Mouse (Mus musculus) kidney, embryonic 15.5 days (tissue): ENCODE data around the gene Xlr5a. TPM values are rescaled to one million over a fixed set of nuclear protein-coding genes. Genes with fewer than 3 reads are reported as not detected.
"Not testable (repeated sequence)": the region's sequence is repeated elsewhere in the genome, so short reads cannot be mapped to it uniquely, and the experiment has no call there.

Experiments
- ATAC-seq: fragments of 200-750 bp; cut with Nextera tagmentation; replicated peaks from 2 replicates; pipeline ENCODE4 v1.8.0; 2017; ENCODE audit warnings: moderate TSS enrichment; ENCODE audit not compliant: low FRiP score
- H3K27ac ChIP-seq: fragments of 300-500 bp; sonication (generic); 2 replicates; pipeline ENCODE4 v1.5.1; 2015; ENCODE audit warnings: mild to moderate bottlenecking, inconsistent platforms
- H3K27me3 ChIP-seq: fragments of 300-500 bp; sonication (generic); 2 replicates; pipeline ENCODE4 v1.6.1; 2015; ENCODE audit warnings: inconsistent platforms
- H3K36me3 ChIP-seq: fragments of 300-500 bp; sonication (generic); 2 replicates; pipeline ENCODE4 v1.6.1; 2015; ENCODE audit warnings: inconsistent platforms
- H3K4me1 ChIP-seq: fragments of 300-500 bp; sonication (generic); 2 replicates; pipeline ENCODE4 v1.6.1; 2015; ENCODE audit warnings: inconsistent platforms
- H3K4me2 ChIP-seq: fragments of 300-500 bp; sonication (generic); 2 replicates; pipeline ENCODE4 v1.6.1; 2015; ENCODE audit warnings: moderate library complexity, mild to moderate bottlenecking, inconsistent platforms
- H3K4me3 ChIP-seq: fragments of 300-500 bp; sonication (generic); replicated peaks from 2 replicates; pipeline ENCODE4 v1.5.1; 2015; ENCODE audit warnings: mild to moderate bottlenecking, inconsistent platforms
- H3K9ac ChIP-seq: fragments of 300-500 bp; sonication (generic); 2 replicates; pipeline ENCODE4 v1.6.1; 2015; ENCODE audit warnings: mild to moderate bottlenecking, inconsistent platforms
- H3K9me3 ChIP-seq: fragments of 300-500 bp; sonication (generic); replicated peaks from 2 replicates; pipeline ENCODE4 v1.6.1; 2016; ENCODE audit warnings: inconsistent platforms
- WGBS: fragments of 180-500 bp; shearing (Covaris S2); methylation state at CpG from one replicate; pipeline ENCODE4 v1.1.7; 2015; ENCODE audit warnings: mixed read lengths; 5-methylcytosine and 5-hydroxymethylcytosine counted together
- polyA plus RNA-seq: library from polyadenylated mRNA; unstranded; fragments of >200 nt; fragmentation: Nextera tagmentation; extraction: Ambion mirVana; gene quantifications from 2 replicates; pipeline ENCODE4 v1.2.1, GENCODE M21; 2015

Xlr5a gene
- polyA plus RNA-seq, 1 experiment from 2014 or later, result not detected

DNA sequence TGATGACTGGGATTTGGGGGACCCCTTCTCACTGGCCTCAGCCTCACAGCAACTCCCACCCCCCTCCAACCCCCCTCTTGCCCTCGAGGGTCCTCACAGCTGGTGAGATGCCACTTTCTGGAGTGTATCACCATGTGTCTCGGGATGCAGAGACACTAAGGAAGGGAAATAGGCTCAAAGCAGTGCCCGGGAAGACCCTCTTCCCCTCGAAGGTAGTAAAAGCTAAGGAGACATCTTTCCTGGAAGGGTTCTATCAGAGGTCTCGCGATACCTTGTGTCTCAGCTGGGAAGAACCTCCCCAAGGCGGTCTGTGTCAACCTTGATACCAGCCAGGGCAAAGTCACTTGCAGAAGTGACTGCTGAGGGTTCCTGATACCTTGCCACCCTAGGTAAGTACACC, 176.0 kb downstream of the Xlr5a start, which contains the start of gene Gm14685:
Gene Gm14685 (plus strand): TSS at position 301 of the 400 bp plus-strand sequence.
- H3K36me3 ChIP-seq, H3K4me1 ChIP-seq, H3K4me3 ChIP-seq, H3K27ac ChIP-seq, H3K4me2 ChIP-seq, ATAC-seq, H3K9me3 ChIP-seq, H3K9ac ChIP-seq, H3K27me3 ChIP-seq: not testable (repeated sequence)
- WGBS, result no CpG with 5 or more reads among the region's 7 CpGs

- H3K27me3 ChIP-seq, H3K27ac ChIP-seq: not testable (repeated sequence)
- 73% methylated on average over 13 of the region's 13 CpGs for WGBS
Measured at GRCm38 (mm10) chrX:73096941-73097508, 195.8 kb downstream of the Xlr5a start, which contains the start of gene Xlr3a. Xlr3a (minus strand) TSS chrX:73097095.

DNA sequence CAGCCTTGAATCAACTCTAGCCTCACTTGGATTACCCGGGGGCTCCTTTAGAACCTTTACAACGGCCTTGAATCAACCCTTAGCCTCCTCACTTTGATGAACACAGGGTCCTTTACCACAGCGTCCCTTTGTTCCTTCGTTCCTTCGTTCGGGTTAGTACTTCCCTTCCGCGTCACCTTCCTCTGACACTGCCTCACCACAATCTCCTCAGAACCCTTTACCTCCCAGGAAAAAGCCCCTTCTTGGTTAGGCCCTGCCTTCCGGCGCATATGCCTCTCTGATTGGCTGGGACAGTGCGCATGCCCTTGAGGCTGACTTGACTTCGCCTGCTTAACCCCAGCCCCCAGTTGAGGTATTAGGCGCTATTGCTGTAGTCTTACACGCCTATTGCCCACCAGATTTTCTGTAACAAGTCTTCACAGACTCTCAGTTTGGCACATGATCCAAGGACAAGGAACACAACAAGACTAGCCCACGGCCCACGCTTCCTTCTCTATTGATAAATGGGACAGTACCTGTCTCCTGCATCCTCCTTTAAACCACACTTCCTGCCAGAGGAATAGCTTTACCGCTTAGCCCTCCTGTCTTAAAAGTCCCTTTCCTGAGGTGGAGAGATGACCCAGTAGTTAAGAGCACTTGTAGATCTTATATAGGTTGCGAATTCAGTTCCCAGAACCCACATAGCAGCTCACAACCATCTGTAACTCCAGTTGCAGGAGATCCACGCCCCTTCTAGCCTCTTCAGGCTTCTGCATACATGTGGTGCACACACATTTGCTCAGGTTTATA, 210.3 kb downstream of the Xlr5a start, which contains the start of gene Xlr4a:
Gene Xlr4a (minus strand): TSS at position 212 of the 789 bp plus-strand sequence.
- H3K4me1 ChIP-seq, H3K4me3 ChIP-seq, H3K9me3 ChIP-seq, H3K27ac ChIP-seq, H3K9ac ChIP-seq, H3K27me3 ChIP-seq, ATAC-seq, H3K36me3 ChIP-seq, H3K4me2 ChIP-seq: not testable (repeated sequence)
- WGBS, result 78% methylated on average over 19 of the region's 19 CpGs

More at GRCm38 (mm10) chrX:73096941-73097508, 195.8 kb downstream of the Xlr5a start, which contains the start of gene Xlr3a:
- ATAC-seq, H3K4me2 ChIP-seq, H3K9ac ChIP-seq, H3K9me3 ChIP-seq, H3K4me3 ChIP-seq, H3K4me1 ChIP-seq, H3K36me3 ChIP-seq: not testable (repeated sequence)

GRCm38 (mm10) chrX:73066765-73067312, 225.9 kb downstream of the Xlr5a start:
- not testable (repeated sequence) for ATAC-seq, H3K36me3 ChIP-seq

DNA sequence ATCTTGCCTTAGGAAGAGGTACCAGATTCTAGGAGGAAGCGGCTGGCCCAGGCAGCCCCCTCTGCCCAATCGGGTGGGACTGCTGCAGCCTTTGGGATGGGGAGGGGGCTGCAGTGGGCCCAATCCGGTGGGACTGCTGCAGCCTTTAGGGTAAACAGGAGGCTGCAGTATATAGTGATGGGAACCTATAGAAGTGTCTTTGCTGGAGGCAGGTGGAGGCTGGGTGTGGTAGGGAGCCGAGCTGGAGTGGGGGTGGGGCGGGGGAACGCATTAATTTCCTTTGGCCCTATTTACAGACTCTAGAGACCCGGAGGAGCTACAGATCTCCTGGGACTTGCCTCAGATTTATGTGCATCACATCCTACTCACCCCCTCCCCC, 228.4 kb downstream of the Xlr5a start, which contains the start of gene Pnma3:
Gene Pnma3 (plus strand): TSS at position 373 of the 379 bp plus-strand sequence.
- Histone ChIP-seq H3K9ac (no peak within 1 kb of the TSS), H3K4me3 (peak within 1 kb of the TSS; percentile 26), H3K9me3 (no peaks in the 10 kb centered on the region), H3K4me1 (0 out of 2 replicates have a peak, but pooled peaks cover 4% of the 10 kb centered on the region), H3K27ac (no peak within 1 kb of the TSS), H3K4me2 (peak within 1 kb of the TSS; percentile 55), H3K36me3 (no peaks in the 10 kb centered on the region), H3K27me3 (peaks cover 34% of the 10 kb centered on the region)
- 35% methylated on average over 7 of the region's 7 CpGs for WGBS
- ATAC-seq, result no peak

More at GRCm38 (mm10) chrX:73066765-73067312, 225.9 kb downstream of the Xlr5a start:
- not testable (repeated sequence) for H3K4me1 ChIP-seq, H3K4me3 ChIP-seq, H3K9me3 ChIP-seq, H3K9ac ChIP-seq, H3K27ac ChIP-seq, H3K4me2 ChIP-seq
- WGBS, result 70% methylated on average over 2 of the region's 5 CpGs
- peaks cover 31% of the 10 kb centered on the region for H3K27me3 ChIP-seq

- peak overlapping the region; percentile 26 for H3K4me3 ChIP-seq
- no peak for ATAC-seq
- H3K4me1 ChIP-seq, result 0 out of 2 replicates have a peak, but pooled peaks cover 4% of the 10 kb centered on the region
- no peaks in the 10 kb centered on the region for H3K36me3 ChIP-seq
- no peak overlapping the region for H3K9ac ChIP-seq
- no peak overlapping the region for H3K27ac ChIP-seq
- H3K9me3 ChIP-seq, result no peaks in the 10 kb centered on the region
- peaks cover 34% of the 10 kb centered on the region for H3K27me3 ChIP-seq
- 28% methylated on average over 24 of the region's 24 CpGs for WGBS
- H3K4me2 ChIP-seq, result peak overlapping the region; percentile 55
Measured at GRCm38 (mm10) chrX:73063512-73064414, 229.0 kb downstream of the Xlr5a start.

DNA sequence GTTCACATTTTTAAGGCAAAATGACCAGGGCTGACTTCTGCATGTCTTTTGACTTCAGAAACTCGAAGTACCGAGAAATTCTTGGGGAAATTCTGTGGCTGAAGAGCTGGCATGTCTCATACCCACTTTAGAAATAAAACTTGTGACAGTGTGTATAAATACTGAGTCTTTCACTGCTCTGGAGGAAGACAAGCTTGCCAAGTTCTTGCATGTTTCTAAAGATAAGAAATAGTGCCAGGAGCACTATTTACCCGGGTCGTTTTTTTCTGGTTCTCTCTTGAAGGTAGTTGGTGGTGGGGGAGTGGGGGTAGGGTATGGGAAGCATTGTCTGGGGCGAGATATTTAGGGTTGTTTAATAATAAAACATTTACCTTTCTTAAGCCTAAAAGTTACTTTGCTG, 230.5 kb downstream of the Xlr5a start:
- WGBS, result 48% methylated on average over 5 of the region's 5 CpGs
- no peak for ATAC-seq

DNA sequence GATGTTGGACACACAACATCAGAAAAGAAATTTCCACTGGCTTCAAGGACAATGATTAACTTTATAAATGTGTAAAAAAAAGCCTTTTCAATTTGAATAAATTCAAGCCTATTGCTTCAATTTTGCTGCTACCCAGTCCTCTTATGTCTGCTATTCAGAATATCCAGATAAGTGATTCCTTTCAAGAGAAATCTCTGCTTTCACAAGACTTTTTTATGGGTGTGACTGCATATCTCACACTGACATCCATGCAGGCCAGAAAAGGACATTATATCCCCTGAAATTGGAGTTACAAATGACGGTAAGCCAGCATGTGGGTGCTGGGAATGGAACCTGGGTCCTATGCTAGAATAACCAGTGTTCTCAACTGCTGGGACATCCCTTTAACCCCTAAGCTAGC, 231.2 kb downstream of the Xlr5a start:
- no peak overlapping the region for H3K9ac ChIP-seq
- H3K27ac ChIP-seq, result no peak overlapping the region
- H3K36me3 ChIP-seq, result no peaks in the 10 kb centered on the region
- H3K9me3 ChIP-seq, result no peaks in the 10 kb centered on the region
- 0 out of 2 replicates have a peak, but pooled peaks cover 4% of the 10 kb centered on the region for H3K4me1 ChIP-seq
- H3K27me3 ChIP-seq, result peaks cover 30% of the 10 kb centered on the region
- WGBS, result 97% methylated on average over 1 of the region's 1 CpGs
- no peak for ATAC-seq
- H3K4me2 ChIP-seq, result no peak overlapping the region
- no peak overlapping the region for H3K4me3 ChIP-seq

More for the DNA sequence above, 230.5 kb downstream of the Xlr5a start:
- H3K9me3 ChIP-seq, result no peaks in the 10 kb centered on the region
- no peak overlapping the region for H3K4me3 ChIP-seq
- H3K9ac ChIP-seq, result no peak overlapping the region
- H3K27me3 ChIP-seq, result peaks cover 30% of the 10 kb centered on the region
- no peak overlapping the region for H3K4me2 ChIP-seq
- H3K4me1 ChIP-seq, result 0 out of 2 replicates have a peak, but pooled peaks cover 4% of the 10 kb centered on the region
- no peaks in the 10 kb centered on the region for H3K36me3 ChIP-seq
- no peak overlapping the region for H3K27ac ChIP-seq

Other genes starting within 250 kb of the Xlr5a start
- 0.10 TPM in 1 of 2 replicates, not detected in the other for gene Pnma3, start 228.2 kb downstream of the Xlr5a start, polyA plus RNA-seq
- gene Xlr4a, start 210.5 kb downstream of the Xlr5a start, polyA plus RNA-seq, result 0.36 and 1.4 TPM in 2 replicates
- gene Xlr3a, start 195.9 kb downstream of the Xlr5a start, polyA plus RNA-seq, result 3.3 and 3.8 TPM in 2 replicates
- not detected in 2 replicates for gene Gm14685, start 175.9 kb downstream of the Xlr5a start, polyA plus RNA-seq
- not detected in 2 replicates for gene Xlr5b, start 144.2 kb downstream of the Xlr5a start, polyA plus RNA-seq
- gene DXBay18, start 143.5 kb downstream of the Xlr5a start, polyA plus RNA-seq, result not detected in 2 replicates
- gene Spin2d, start 116.0 kb downstream of the Xlr5a start, polyA plus RNA-seq, result not detected in 2 replicates
- gene Xlr3b, start 100.8 kb downstream of the Xlr5a start, polyA plus RNA-seq, result 14.2 and 14.4 TPM in 2 replicates
- gene Xlr4b, start 78.6 kb downstream of the Xlr5a start, polyA plus RNA-seq, result 0.81 and 1.00 TPM in 2 replicates
- gene F8a, start 64.7 kb downstream of the Xlr5a start, polyA plus RNA-seq, result 9.5 and 11.3 TPM in 2 replicates
- gene Xlr4c, start 49.8 kb downstream of the Xlr5a start, polyA plus RNA-seq, result 0.22 and 0.30 TPM in 2 replicates
- not detected in 2 replicates for gene Xlr3c, start 27.6 kb downstream of the Xlr5a start, polyA plus RNA-seq
- not detected in 2 replicates for gene Xlr5c, start within 50 bp of the Xlr5a start, polyA plus RNA-seq
- gene Gm45015, start 43.9 kb upstream of the Xlr5a start, polyA plus RNA-seq, result not detected in 2 replicates
- gene Zfp275, start 49.6 kb upstream of the Xlr5a start, polyA plus RNA-seq, result 13.3 and 14.3 TPM in 2 replicates
- gene Gm18336, start 105.8 kb upstream of the Xlr5a start, polyA plus RNA-seq, result not detected in 2 replicates
- 0.06 TPM in 1 of 2 replicates, not detected in the other for gene Zfp92, start 118.1 kb upstream of the Xlr5a start, polyA plus RNA-seq
- gene Trex2, start 142.4 kb upstream of the Xlr5a start, polyA plus RNA-seq, result 0.26 TPM in 1 of 2 replicates, not detected in the other
- 66.0 and 71.5 TPM in 2 replicates for gene Haus7, start 166.1 kb upstream of the Xlr5a start, polyA plus RNA-seq
- 90.8 and 96.4 TPM in 2 replicates for gene Bgn, start 190.6 kb upstream of the Xlr5a start, polyA plus RNA-seq
- 0.31 and 0.36 TPM in 2 replicates for gene Atp2b3, start 210.1 kb upstream of the Xlr5a start, polyA plus RNA-seq